Mouse (Mus musculus) embryonic facial prominence, embryonic 14.5 days (tissue): ENCODE measurements around the gene Rab17. TPM values are rescaled to one million over a fixed set of nuclear protein-coding genes. Genes with fewer than 3 reads are reported as not detected.

Experiments
- ATAC-seq: fragments of 200-750 bp; cut with Nextera tagmentation; 2 replicates; pipeline ENCODE4 v1.8.0; 2017; ENCODE audit warnings: low read depth, moderate number of reproducible peaks, moderate TSS enrichment
- DNase-seq: peaks from one replicate; pipeline ENCODE4 v3.0.0-alpha.2; 2015; ENCODE audit warnings: low spot score
- H3K27ac ChIP-seq: fragments of 300-500 bp; sonication (generic); replicated peaks from 2 replicates; pipeline ENCODE4 v1.5.1; 2014; ENCODE audit warnings: low read depth, mild to moderate bottlenecking, low read length, moderate library complexity
- H3K27me3 ChIP-seq: fragments of 300-500 bp; sonication (generic); replicated peaks from 2 replicates; pipeline ENCODE4 v1.6.1; 2014; ENCODE audit warnings: low read length; ENCODE audit not compliant: control insufficient read depth, insufficient read depth
- H3K36me3 ChIP-seq: fragments of 300-500 bp; sonication (generic); 2 replicates; pipeline ENCODE4 v1.6.1; 2014; ENCODE audit warnings: low read length, mixed read lengths; ENCODE audit not compliant: control insufficient read depth, insufficient read depth
- H3K4me1 ChIP-seq: fragments of 300-500 bp; sonication (generic); 2 replicates; pipeline ENCODE4 v1.6.1; 2014; ENCODE audit warnings: antibody characterized with exemption, low read length; ENCODE audit not compliant: control insufficient read depth, insufficient read depth
- H3K4me2 ChIP-seq: fragments of 300-500 bp; sonication (generic); 2 replicates; pipeline ENCODE4 v1.6.1; 2014; ENCODE audit warnings: low read depth, mild to moderate bottlenecking, low read length, moderate library complexity, mixed read lengths
- H3K4me3 ChIP-seq: fragments of 300-500 bp; sonication (generic); 2 replicates; pipeline ENCODE4 v1.5.1; 2014; ENCODE audit warnings: low read depth, mild to moderate bottlenecking, low read length
- H3K9ac ChIP-seq: fragments of 300-500 bp; sonication (generic); 2 replicates; pipeline ENCODE4 v1.6.1; 2014; ENCODE audit warnings: low read depth, mild to moderate bottlenecking, low read length, moderate library complexity, mixed read lengths
- H3K9me3 ChIP-seq: fragments of 300-500 bp; sonication (generic); 2 replicates; pipeline ENCODE4 v1.6.1; 2016; ENCODE audit warnings: low read length; ENCODE audit not compliant: control insufficient read depth
- WGBS: fragments of 180-500 bp; shearing (Covaris S2); extraction: QIAGEN DNeasy Blood & Tissue Kit; methylation state at CpG from one replicate; pipeline ENCODE4 v1.1.7; 2014; 5-methylcytosine and 5-hydroxymethylcytosine counted together
- polyA plus RNA-seq: library from polyadenylated mRNA; unstranded; fragments of >200 nt; fragmentation: Nextera tagmentation; extraction: Ambion mirVana; gene quantifications from 2 replicates; pipeline ENCODE4 v1.2.1, GENCODE M21; 2014

The Rab17 gene
- polyA plus RNA-seq, 1 experiment from 2014 or later, result 2.5 TPM

GRCm38 (mm10) chr1:90998891-90999611, 29.6 kb upstream of the Rab17 start:
- WGBS, result 1% methylated on average over 30 of the region's 41 CpGs
- Histone ChIP-seq H3K9ac (peak overlapping the region; percentile 90), H3K4me2 (peak overlapping the region; percentile 99), H3K36me3 (no peaks in the 10 kb centered on the region), H3K27ac (peak overlapping the region; percentile 63; the same call in 1 of the 2 replicates), H3K27me3 (no peaks in the 10 kb centered on the region), H3K4me1 (peaks cover 10% of the 10 kb centered on the region), H3K4me3 (peak overlapping the region; percentile 81), H3K9me3 (no peaks in the 10 kb centered on the region)
- ATAC-seq (peak; percentile 69), DNase-seq (no peak)

- DNase-seq (peak; percentile 65), ATAC-seq (peak; percentile 84)
- no peaks in the 10 kb centered on the region for H3K36me3 ChIP-seq
- H3K4me3 ChIP-seq, result peak within 1 kb of the TSS; percentile 81
- peaks cover 10% of the 10 kb centered on the region for H3K4me1 ChIP-seq
- H3K9ac ChIP-seq, result peak within 1 kb of the TSS; percentile 90
- H3K9me3 ChIP-seq, result no peaks in the 10 kb centered on the region
- H3K27me3 ChIP-seq, result no peaks in the 10 kb centered on the region
- peak within 1 kb of the TSS; percentile 63; the same call in 1 of the 2 replicates for H3K27ac ChIP-seq
- H3K4me2 ChIP-seq, result peak within 1 kb of the TSS; percentile 99
- 3% methylated on average over 56 of the region's 59 CpGs for WGBS
These were observed 28.9 kb upstream of the Rab17 start, which contains the start of gene Lrrfip1 for GRCm38 (mm10) chr1:90998268-90998890. Gene Lrrfip1 (plus strand): TSS chr1:90998737.

- peak overlapping the region; percentile 99 for H3K4me2 ChIP-seq
- H3K27me3 ChIP-seq, result no peaks in the 10 kb centered on the region
- peak overlapping the region; percentile 81; the same call in 1 of the 2 replicates for H3K4me3 ChIP-seq
- H3K36me3 ChIP-seq, result no peaks in the 10 kb centered on the region
- H3K27ac ChIP-seq, result no peak overlapping the region
- H3K9ac ChIP-seq, result 0 out of 2 replicates have a peak overlapping the region, but pooled peaks have one; percentile 90
- no peak for DNase-seq
- H3K4me1 ChIP-seq, result peaks cover 10% of the 10 kb centered on the region
- no peaks in the 10 kb centered on the region for H3K9me3 ChIP-seq
- 82% methylated on average over 5 of the region's 5 CpGs for WGBS
- ATAC-seq, result no peak
These were observed 28.2 kb upstream of the Rab17 start for GRCm38 (mm10) chr1:90997641-90998040.

- H3K4me3 ChIP-seq, result no peak overlapping the region
- no peaks in the 10 kb centered on the region for H3K27me3 ChIP-seq
- ATAC-seq (no peak), DNase-seq (no peak)
- H3K4me1 ChIP-seq, result peaks cover 10% of the 10 kb centered on the region
- H3K4me2 ChIP-seq, result no peak overlapping the region
- WGBS, result 70% methylated on average over 4 of the region's 4 CpGs
- H3K9me3 ChIP-seq, result no peaks in the 10 kb centered on the region
- no peaks in the 10 kb centered on the region for H3K36me3 ChIP-seq
- no peak overlapping the region for H3K27ac ChIP-seq
- H3K9ac ChIP-seq, result no peak overlapping the region
These were observed 27.7 kb upstream of the Rab17 start for GRCm38 (mm10) chr1:90997136-90997535.

- no peak overlapping the region for H3K4me3 ChIP-seq
- ATAC-seq (no peak), DNase-seq (no peak)
- H3K9me3 ChIP-seq, result no peaks in the 10 kb centered on the region
- peaks cover 10% of the 10 kb centered on the region for H3K4me1 ChIP-seq
- H3K36me3 ChIP-seq, result no peaks in the 10 kb centered on the region
- WGBS, result 92% methylated on average over 1 of the region's 1 CpGs
- H3K27me3 ChIP-seq, result no peaks in the 10 kb centered on the region
- H3K9ac ChIP-seq, result no peak overlapping the region
- no peak overlapping the region for H3K4me2 ChIP-seq
- no peak overlapping the region for H3K27ac ChIP-seq
These were observed 26.5 kb upstream of the Rab17 start for GRCm38 (mm10) chr1:90995916-90996315.

GRCm38 (mm10) chr1:90981346-90981745, 11.9 kb upstream of the Rab17 start:
- Histone ChIP-seq H3K4me2 (no peak overlapping the region), H3K27ac (no peak overlapping the region), H3K9me3 (no peaks in the 10 kb centered on the region), H3K36me3 (no peaks in the 10 kb centered on the region), H3K4me3 (no peak overlapping the region), H3K4me1 (no peaks in the 10 kb centered on the region), H3K9ac (no peak overlapping the region), H3K27me3 (no peaks in the 10 kb centered on the region)
- no peak for ATAC-seq
- peak; percentile 70 for DNase-seq
- WGBS, result 54% methylated on average over 3 of the region's 3 CpGs

- H3K9ac ChIP-seq, result no peak overlapping the region
- DNase-seq, result peak; percentile 68
- H3K9me3 ChIP-seq, result no peaks in the 10 kb centered on the region
- H3K27me3 ChIP-seq, result no peaks in the 10 kb centered on the region
- ATAC-seq, result peak; percentile 41; the same call in 1 of the 2 replicates
- 48% methylated on average over 10 of the region's 10 CpGs for WGBS
- H3K4me1 ChIP-seq, result no peaks in the 10 kb centered on the region
- H3K4me3 ChIP-seq, result no peak overlapping the region
- no peaks in the 10 kb centered on the region for H3K36me3 ChIP-seq
- no peak overlapping the region for H3K27ac ChIP-seq
- H3K4me2 ChIP-seq, result no peak overlapping the region
These were observed 11.3 kb upstream of the Rab17 start for GRCm38 (mm10) chr1:90980638-90981330.

- Histone ChIP-seq H3K4me2 (no peak overlapping the region), H3K36me3 (no peaks in the 10 kb centered on the region), H3K9ac (no peak overlapping the region), H3K27me3 (no peaks in the 10 kb centered on the region), H3K4me1 (peaks cover 20% of the 10 kb centered on the region), H3K4me3 (no peak overlapping the region), H3K9me3 (no peaks in the 10 kb centered on the region), H3K27ac (no peak overlapping the region)
- DNase-seq, result no peak
- no peak for ATAC-seq
- WGBS, result 78% methylated on average over 4 of the region's 4 CpGs
These were observed 6.5 kb upstream of the Rab17 start for GRCm38 (mm10) chr1:90975960-90976359.
